Mouse (Mus musculus) layer of hippocampus, adult 9-11 months (tissue): ENCODE measurements around the gene Pgbd5.

Source experiments
- DNase-seq: peaks from one replicate; pipeline ENCODE4 v3.0.0; 2022

Gene Pgbd5

DNA sequence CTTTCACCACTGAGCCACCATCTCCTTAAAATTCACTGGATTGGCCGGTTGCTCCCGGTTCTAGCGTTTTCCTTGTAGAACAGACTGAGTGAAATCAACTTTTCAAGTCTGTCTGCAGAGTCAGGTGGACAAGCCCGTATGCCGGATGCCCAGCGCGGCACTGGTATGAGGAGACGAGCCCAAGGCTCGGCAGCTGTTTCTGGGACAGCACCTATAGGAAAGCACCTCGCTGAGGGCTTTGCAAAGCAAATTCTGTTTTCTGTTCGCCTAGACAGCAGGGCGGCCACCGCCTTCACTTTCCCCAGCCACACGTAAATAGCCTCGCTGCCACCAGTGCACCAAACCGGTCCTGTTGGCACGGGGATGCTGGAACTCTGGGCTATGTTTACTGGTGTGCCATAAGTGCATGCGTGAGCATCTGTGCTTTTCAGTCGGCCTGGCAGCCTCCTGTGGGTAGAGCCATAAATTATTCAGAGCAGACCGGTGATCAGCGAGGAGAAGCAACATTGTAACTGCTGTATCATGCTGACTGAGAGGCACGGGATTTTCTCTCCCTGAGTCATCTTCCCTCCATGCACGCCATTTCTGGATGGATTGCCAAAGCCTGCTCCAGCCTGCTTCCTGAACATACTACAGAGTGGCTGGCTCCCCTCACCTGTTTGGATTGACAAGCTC is 53.1 kb downstream of the Pgbd5 start:
- DNase-seq, result peak; percentile 91

DNA sequence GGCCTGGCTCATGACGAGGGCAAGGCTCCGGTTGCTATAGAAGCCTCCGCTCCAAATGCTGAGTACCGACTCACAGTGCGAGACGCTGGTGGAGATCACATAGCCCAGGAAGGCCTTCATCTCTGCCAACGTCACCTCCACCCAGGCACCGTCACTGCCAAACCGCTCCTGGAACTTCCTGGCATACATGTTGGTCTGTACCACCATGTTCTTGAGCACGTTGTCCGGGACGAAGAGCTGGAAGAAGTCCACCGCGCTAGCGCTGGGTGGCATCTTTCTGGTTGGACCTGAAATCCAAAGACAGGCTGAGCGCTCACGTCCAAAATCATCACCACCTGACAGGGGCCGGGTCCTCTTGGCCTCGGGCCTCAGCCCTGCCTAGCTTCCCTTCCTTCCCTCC is 55.1 kb downstream of the Pgbd5 start:
- DNase-seq, result no peak

DNA sequence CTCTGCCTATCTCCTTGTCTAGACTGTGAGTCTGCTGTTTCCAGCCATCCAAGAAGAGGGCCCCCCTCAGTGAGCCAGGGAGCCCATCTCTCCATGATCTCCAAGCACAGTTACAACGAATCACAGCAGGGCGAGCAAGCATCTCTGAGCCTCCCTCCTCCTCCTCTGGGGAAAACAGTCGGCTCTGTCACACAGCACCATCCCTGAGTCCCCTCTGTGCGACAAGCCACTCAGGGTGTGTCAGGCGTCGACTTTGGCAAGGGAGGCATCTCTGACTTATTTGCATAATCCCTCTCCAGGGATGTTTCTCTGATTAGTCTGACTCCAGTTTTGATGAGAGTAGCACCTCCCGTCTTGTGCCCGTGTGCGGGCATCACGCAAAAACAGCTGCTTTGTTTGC is 57.2 kb downstream of the Pgbd5 start:
- no peak for DNase-seq

DNA sequence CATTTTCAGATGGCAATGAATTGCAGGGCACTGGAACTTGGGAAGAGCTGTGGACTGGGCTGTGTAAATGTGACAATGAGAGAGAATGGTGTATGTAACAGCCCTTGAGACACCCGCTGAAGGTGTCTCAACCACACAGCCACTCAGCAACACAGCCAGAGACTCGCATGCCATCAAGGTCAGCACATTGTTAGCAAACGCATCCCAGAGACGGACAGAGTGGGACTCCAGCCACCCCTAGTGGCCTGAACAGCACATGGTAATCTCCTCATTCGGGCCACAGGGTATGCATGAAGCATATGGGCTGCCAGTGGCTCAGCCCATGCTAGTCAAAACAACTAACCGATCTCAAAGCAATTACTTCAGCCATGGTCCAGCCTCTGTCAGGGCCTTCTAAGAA is 60.2 kb downstream of the Pgbd5 start:
- no peak for DNase-seq

DNA sequence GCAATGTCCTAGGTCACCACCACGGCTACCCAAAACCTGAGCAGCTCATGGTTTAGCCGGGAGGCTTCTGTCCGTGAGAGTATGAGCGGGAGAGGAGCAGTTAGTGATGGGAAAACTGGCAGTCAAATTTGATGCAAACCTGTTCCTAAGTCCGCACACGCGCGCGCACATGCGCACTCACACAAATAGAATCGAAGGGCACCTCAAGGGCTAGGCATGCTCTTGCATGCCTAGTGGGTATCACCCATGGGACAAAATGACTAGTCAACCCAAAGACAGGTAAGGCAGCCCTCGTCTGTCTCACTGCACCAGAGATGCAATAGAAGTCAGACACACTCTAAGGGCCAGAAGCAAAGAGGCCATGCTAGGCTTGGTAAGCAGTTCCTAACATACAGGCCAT is 63.1 kb downstream of the Pgbd5 start:
- no peak for DNase-seq

DNA sequence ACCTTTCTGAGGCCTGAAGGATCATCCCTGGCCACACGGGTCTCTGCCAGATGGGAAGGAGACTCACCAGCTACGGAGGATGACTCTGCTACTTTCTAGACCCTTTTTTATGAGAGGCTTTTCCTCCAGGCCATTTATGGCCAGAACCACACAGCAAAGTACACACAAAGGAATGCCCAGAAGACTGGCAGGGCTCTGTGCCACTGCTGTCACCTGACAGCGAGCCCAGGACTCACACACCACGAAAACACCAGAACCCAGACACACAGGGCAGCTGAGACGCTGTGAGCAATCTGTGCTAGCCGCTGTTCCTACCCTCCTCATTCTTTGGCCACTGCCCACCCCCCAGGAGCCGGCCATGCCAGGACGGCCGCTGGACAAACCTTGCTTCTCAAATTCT is 63.7 kb downstream of the Pgbd5 start:
- no peak for DNase-seq

DNA sequence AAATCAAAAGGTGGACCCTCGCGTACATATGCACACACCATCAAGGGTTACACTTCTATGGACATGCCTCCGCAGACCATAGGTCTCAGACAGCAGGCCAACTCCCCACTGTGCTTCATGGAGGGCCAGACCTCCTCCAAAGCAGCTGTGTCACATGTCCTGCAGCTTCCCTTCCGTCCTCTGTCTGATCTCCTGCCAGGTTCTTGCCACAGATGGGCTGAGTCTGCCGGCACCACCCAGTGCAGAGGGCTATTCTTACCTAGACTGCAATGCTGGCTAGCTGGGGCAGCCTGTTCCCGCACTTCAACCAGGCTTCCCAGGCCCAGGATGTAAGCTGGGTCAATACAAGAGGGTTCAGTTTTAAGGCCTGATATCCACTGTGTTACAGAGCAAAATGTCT is 64.3 kb downstream of the Pgbd5 start:
- DNase-seq, result no peak

DNA sequence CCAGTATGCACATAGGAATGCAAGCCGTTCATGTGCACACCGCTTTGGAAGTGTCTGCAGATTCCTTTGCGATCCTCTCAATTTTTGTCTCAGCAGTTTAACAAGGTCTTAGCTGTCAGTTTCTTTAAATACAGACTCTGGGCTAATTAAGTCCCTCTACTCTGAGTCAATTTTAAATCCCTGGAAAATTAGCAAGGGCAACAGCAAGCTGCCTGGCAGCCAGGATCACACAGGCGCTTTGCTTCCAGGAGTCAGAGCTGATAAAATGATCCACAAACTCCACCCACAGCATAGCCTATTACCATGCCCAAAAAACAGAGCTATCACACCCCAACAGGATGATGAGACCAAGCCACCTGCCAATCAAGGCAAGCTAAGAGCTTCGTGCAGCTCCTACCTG is 65.7 kb downstream of the Pgbd5 start:
- no peak for DNase-seq

DNA sequence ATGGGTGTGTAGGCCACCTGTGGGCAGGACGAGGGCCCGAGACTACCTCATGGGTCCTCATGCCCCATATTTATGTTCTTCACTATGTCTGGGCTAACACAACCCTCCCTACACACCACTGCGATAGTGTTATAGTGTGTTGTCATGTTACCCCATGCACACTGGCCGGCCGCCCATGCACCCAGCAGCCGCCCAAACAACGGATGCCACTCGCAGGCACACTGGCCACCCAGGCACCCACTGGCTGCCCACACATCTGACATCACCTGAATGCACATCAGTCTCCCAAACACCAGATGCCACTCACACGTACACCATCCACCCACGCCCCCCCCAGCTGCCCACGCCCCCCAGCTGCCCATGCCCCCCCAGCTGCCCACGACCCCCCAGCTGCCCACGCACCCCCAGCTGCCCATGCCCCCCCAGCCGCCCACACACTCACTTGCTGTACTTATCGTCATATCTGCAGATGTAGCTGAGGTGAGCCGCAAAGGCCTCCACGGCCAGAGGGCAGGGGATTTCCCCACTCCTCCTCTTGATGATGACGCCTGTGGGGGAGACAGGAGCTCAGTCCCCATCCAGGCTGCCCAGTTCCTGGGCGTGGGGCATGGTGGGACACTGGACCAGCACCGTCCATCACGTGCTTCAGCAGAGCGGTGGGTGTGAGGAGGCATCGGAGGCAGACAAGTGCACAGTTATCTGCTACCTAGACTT is 67.9 kb downstream of the Pgbd5 start:
- DNase-seq, result no peak

DNA sequence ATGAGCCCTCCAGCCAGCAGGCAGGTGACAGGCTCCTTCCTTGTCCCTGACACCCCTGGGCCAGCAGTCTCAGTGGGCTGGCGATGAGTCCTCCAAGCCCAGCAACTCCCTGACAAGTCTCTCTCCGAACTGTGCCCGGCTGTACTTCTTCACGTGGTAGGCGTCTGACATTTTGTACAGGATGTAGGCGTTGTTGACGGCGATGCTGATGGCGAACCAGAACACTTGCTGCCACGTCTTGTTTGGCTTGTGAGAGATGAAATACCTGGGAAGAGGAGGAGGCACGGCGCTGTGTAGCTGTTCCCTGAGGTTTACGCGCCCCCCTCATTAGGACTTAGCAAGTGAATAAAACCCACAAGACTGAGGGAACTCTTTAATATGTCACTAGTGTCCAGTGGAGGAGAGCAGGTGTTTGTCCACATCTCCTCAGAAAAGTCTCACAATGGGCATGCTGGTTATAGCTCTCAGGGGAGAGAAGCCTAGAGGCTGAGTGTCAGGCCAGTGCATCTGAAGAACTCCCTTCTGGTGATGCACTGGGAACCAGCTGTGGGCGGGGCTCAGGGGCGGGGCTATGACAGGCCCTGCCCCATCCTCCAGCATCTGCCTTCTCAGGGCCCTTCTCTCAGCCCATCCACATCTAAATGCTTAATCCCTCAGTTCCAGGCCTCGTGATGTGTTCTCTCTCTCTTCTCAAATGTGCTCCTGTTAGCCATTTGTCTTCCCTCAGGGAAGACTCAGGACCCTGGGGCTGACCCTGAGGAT is 68.9 kb downstream of the Pgbd5 start:
- DNase-seq, result no peak

DNA sequence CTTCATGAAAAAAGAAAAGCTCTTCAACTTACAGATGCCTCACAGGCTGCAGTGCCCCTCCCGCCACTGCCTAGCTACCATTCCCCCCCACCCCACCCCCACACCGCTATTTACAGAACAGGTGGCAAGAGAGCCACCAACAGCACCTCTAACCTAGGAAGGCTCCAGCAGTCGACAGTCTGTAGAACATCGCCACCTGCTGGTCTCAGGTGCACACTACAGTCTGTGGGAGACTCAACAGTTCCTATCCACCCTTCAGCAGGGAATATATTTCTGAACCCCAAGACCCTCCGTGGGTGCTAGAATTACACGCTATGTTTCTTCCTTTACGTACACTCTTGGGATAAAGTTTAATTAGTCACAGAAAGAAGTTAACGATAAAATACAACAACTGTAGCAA is 71.2 kb downstream of the Pgbd5 start:
- no peak for DNase-seq

DNA sequence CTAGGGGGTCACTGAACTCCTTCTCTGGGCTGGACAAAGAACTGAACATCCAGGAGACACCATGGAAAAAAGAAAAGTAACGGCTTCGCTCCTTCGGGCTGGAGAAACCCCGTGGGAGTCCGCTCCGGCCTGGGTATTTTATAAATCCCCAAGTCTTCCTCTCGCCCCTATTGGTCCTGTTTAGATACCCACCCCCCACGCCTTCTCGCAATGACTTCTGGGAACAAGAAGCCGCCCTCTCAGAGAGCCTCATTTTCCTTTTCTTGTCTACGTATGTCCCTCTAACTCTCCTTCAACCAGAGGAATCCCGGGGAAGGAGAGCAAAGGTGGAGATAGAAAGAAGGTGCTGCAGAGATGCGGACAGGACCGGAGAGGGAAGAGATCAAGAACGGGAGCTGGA is 76.1 kb downstream of the Pgbd5 start:
- no peak for DNase-seq

DNA sequence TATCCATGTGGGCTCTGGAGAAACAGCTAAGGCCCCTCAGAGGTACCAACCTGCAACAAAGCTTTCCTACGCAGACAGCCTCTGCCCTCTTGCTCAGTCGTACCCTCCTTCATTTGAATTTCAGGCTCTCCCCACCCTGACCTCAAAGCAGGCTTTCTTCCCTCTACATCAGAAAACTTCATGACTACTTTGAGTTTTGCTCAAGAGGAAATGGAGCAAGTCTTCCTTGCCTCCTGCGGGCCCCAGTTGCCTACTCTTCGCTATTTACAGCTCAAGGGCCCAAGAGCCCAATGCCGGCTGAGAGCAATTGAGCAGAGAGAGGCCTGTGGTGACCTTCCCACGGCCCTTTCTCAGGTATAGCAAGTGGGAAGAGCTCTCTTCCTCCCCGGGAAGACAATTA is 76.9 kb downstream of the Pgbd5 start:
- no peak for DNase-seq

DNA sequence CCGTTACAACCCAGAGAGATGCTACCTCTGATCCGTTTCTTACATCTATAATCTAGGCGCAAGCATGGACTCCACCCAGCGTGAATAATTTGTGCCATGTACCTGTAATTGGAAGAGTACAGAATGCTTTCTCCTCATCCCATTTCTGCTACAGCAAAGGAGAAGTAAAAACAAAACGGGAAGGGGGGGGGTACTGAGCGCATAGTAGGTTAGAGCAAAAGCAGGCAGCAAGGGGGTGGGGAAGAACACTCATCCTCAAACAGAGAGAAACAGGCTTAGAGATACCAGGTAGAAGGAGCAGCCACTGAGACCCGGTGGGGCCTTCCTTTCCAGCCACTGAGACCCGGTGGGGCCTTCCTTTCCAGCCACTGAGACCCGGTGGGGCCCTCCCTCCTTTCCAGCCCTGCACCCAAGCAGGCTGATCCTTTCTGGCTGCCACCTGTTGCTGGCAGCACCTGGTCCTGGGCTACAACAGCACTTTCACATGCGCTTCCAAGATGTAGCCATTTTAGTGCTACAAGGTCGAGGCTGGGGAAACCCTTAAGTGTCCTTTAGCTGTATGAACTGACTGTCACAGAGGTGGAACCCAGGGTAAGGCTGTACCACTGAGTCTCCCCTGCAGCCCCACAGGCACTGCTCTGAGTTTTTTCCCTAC is 77.6 kb downstream of the Pgbd5 start:
- no peak for DNase-seq

DNA sequence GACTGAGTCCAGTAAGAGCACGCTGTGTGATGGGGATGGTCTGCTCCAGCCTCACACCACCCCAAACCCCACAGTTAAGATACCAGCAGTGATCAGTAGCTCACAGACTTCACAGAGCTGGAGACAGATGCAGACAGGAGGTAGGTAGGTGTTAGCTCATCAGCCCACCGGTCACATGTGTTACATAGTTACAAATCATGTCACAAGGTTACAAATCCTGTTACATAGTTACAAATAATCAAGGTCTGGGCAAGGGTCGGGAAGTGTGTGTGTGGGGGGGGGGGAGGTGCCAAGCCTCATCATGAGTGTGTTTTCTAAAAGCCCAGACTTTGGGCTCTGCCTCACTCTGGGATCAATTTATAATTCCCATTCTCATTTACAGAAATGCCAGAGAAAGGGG is 78.5 kb downstream of the Pgbd5 start:
- DNase-seq, result no peak

DNA sequence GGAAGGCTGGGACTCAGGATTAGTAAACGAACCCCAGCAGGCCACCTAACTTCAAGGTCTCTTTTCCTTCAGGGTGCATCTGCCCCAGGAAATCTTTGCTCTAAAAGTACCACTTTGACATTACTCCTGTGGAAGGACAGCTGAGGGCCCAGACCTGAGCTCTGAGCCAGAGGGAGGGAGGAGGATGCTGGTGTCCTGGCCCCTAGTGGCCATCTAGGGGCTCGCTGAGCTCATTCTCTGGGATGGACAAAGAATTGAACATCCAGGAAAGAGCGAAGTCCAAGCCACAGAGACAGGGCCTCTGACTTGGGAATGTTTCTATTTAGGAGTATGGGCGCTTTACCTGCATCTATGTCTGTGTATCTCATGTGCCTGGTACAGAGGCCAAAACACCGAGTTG is 87.8 kb downstream of the Pgbd5 start:
- no peak for DNase-seq

DNA sequence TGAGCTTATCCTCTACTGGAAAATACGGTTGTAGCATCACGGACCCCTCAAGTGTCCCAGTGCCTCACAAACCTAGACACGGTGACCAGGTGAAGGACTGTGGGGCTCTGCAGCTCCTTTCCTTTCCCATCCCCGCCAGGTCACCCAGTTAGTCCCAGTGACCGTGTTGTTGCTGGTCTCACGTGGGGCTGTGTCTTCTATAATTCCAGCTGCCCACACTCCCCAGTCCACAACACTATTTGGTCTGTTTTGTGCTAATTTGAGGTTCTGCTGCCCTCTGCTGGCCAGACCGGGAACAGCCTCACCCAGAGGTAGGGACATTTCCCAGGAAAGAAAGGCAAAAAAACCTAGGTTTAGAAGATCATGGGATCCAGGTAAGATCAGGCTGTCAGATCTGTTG is 89.8 kb downstream of the Pgbd5 start:
- DNase-seq, result peak; percentile 59

DNA sequence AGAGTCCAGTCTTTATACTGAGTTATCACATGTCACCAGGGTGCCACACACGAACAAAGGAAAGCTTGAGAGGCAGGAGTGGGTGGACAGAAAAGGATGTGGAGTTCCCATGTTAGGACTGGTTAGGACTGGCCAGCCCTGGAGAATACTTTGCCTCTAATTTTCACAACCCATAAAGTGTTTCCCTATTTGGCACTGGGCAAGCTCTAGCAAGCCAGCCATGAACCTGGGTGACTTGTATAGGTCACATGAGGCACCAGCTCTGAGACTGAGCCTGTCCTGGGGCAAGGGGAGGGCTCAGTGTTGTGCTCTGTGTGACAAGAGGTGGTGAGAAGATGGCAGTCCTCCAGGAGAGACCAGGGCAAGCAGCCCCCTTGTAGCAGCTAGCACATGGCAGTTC is 91.4 kb downstream of the Pgbd5 start:
- DNase-seq, result no peak

DNA sequence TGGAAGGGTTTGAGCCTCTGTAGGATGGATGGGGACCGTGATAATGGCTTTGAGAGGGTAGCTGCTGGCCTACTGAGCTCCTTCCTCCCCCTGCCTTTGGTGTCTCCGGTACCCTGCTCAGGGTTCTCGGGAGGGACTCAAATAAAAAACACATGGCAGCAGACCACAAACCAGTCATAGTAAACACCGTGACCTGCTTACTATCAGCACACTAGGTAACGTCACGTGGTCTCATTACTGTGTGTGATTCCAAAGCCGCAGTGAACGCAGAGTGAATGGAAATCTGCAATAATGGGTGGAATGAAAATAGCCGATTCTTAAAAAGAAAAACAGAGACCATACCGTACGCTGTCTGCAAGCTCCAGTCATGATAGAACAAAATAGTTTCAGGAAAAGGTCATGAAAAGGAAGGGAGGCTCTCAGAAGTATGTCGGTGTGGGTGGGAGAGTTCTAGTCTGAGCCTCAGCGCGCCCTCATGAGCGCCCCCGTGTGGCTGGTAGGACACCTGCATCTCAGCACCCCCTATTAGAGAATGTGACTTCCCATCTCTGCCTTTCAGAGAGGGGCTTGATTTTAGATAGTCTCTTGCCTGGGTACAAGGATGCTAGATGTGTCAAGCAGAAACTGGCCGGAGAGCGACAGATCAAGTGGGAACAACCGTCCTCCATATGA is 92.5 kb downstream of the Pgbd5 start:
- no peak for DNase-seq

DNA sequence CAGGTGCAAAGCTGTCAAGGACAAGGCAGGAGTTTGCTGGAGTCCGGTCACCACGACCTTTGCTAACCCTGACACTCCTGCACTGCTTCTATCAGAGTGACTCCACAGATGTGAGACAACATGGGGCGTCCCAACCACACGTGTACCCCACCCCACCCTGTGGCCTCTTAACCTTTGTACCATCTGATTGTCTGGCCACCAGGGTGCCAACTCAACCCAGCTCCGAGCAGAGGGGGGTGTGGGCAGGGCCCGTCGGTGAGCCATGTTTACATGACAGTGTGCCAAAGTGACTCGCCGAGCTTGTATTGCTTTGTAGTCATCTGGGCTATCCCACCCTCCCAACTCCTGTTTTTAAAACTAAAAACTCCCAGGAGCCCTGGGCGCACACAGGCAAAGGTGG is 94.4 kb downstream of the Pgbd5 start:
- no peak for DNase-seq

DNA sequence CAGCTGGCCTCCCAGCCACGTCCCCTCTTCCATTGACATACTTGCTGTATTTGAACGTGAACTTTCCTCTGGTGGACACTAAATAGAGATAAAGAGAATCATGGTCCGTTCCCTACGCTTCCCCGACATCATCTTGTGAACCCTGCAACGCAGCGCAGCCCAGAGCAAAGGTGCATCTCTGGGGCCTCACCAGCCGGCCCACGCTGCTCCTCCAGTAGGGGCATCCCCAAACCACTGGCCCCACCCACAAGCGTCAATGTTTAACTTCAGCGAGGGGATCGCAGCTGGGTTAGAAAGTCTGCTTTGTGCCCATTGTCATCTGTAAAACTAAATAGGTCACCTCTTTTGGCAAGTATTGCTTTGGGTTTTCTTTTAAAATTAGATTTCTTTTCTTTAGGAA is 95.5 kb downstream of the Pgbd5 start:
- DNase-seq, result no peak

DNA sequence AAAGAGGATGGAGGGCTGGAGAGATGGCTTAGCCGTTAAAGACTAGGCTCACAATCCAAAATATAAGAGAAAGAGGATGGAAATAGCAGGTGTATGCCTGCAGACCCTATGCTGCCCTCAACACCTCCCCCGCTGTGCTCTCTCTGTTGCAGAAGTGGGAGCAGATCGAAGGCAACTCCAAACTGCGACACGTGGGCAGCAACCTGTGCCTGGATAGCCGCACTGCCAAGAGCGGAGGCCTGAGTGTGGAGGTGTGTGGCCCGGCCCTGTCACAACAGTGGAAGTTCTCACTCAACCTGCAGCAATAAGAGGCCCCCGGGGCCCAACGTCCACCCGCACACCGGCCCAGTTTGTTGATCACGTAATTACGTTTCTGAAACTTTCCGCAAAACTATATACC is 96.3 kb downstream of the Pgbd5 start:
- no peak for DNase-seq
